Mouse (Mus musculus): Measurements from ENCODE around the gene Gm21964. TPM values are rescaled to one million over a fixed set of nuclear protein-coding genes. Genes with fewer than 3 reads are reported as not detected.

Gene Gm21964
- not detected for total RNA-seq (2021)
- long read RNA-seq, experiment 1 = 0 reads
- long read RNA-seq, experiment 2 = 0 reads

- DNase-seq (ENCODE audit: low spot score in 2 of 2) = no peak
Measured at GRCm38 (mm10) chr8:110100907-110101306, at the start of gene Gm21964. Gene Gm21964, plus strand, starts transcription at chr8:110101207.

- no peak for DNase-seq (ENCODE audit: low spot score in 2 of 2)
Measured at GRCm38 (mm10) chr8:110051208-110051607, 49.8 kb upstream of the Gm21964 start.

- DNase-seq (ENCODE audit: low spot score in 2 of 2) = no peak
Measured at GRCm38 (mm10) chr8:110058207-110058606, 42.8 kb upstream of the Gm21964 start.

- no peak for DNase-seq (ENCODE audit: low spot score in 2 of 2)
Measured at GRCm38 (mm10) chr8:110064161-110064560, 36.8 kb upstream of the Gm21964 start.

GRCm38 (mm10) chr8:110064606-110065365, 36.2 kb upstream of the Gm21964 start:
- no peak for DNase-seq (ENCODE audit: low spot score in 2 of 2)

- no peak for DNase-seq (ENCODE audit: low spot score in 2 of 2)
Measured at GRCm38 (mm10) chr8:110065676-110066075, 35.3 kb upstream of the Gm21964 start.

- no peak for DNase-seq (ENCODE audit: low spot score in 2 of 2)
Measured at GRCm38 (mm10) chr8:110069706-110070105, 31.3 kb upstream of the Gm21964 start.

- DNase-seq (ENCODE audit: low spot score in 2 of 2) = peak; percentile 68 to 71
Measured at GRCm38 (mm10) chr8:110071600-110071999, 29.4 kb upstream of the Gm21964 start.

GRCm38 (mm10) chr8:110074496-110074895, 26.5 kb upstream of the Gm21964 start:
- no peak for DNase-seq (ENCODE audit: low spot score in 2 of 2)

GRCm38 (mm10) chr8:110079282-110080221, 21.5 kb upstream of the Gm21964 start, which contains the start of gene Zfp612:
Gene Zfp612, plus strand, starts transcription at chr8:110079746.
- DNase-seq (ENCODE audit: low spot score in 2 of 2) = peak; percentile 70 to 76

GRCm38 (mm10) chr8:110082416-110083105, 18.4 kb upstream of the Gm21964 start:
- DNase-seq (ENCODE audit: low spot score in 2 of 2) = no peak

- no peak for DNase-seq (ENCODE audit: low spot score in 2 of 2)
Measured at GRCm38 (mm10) chr8:110091869-110092268, 9.1 kb upstream of the Gm21964 start.

- no peak for DNase-seq (ENCODE audit: low spot score in 2 of 2)
Measured at GRCm38 (mm10) chr8:110101676-110102075, 669 bp downstream of the Gm21964 start.

- DNase-seq (ENCODE audit: low spot score in 2 of 2) = no peak
Measured at GRCm38 (mm10) chr8:110102653-110103052, 1.6 kb downstream of the Gm21964 start, which contains the start of gene Gm17720. Gene Gm17720, minus strand, starts transcription at chr8:110102753.

- DNase-seq (ENCODE audit: low spot score in 2 of 2) = peak; percentile 35 to 53
Measured at GRCm38 (mm10) chr8:110119715-110120114, 18.7 kb downstream of the Gm21964 start.

GRCm38 (mm10) chr8:110130537-110130936, 29.5 kb downstream of the Gm21964 start:
- DNase-seq (ENCODE audit: low spot score in 2 of 2) = peak; percentile 81 to 88

- no peak for DNase-seq (ENCODE audit: low spot score in 2 of 2)
Measured at GRCm38 (mm10) chr8:110134236-110134635, 33.2 kb downstream of the Gm21964 start.

- no peak for DNase-seq (ENCODE audit: low spot score in 2 of 2)
Measured at GRCm38 (mm10) chr8:110135515-110135914, 34.5 kb downstream of the Gm21964 start.

- DNase-seq (ENCODE audit: low spot score in 2 of 2) = no peak
Measured at GRCm38 (mm10) chr8:110140156-110140555, 39.1 kb downstream of the Gm21964 start.

- no peak for DNase-seq (ENCODE audit: low spot score in 2 of 2)
Measured at GRCm38 (mm10) chr8:110140770-110141169, 39.8 kb downstream of the Gm21964 start.

- peak; percentile 49 to 69 for DNase-seq (ENCODE audit: low spot score in 2 of 2)
Measured at GRCm38 (mm10) chr8:110145538-110145937, 44.5 kb downstream of the Gm21964 start.

Measured in left cerebral cortex, adult 18-20 months (tissue).